Mouse (Mus musculus) bone marrow macrophage, adult 2 months (primary cell): ENCODE results near the gene Etl4.

ENCODE experiments used
- CTCF ChIP-seq: IDR thresholded peaks from 2 replicates; pipeline ENCODE4 v1.5.1; 2012; ENCODE audit warnings: low read depth, mild to moderate bottlenecking, low read length, moderate library complexity
- POLR2A ChIP-seq: IDR thresholded peaks from 2 replicates; pipeline ENCODE4 v1.6.1; 2012; ENCODE audit warnings: mild to moderate bottlenecking, low read depth, low read length, borderline replicate concordance

DNA sequence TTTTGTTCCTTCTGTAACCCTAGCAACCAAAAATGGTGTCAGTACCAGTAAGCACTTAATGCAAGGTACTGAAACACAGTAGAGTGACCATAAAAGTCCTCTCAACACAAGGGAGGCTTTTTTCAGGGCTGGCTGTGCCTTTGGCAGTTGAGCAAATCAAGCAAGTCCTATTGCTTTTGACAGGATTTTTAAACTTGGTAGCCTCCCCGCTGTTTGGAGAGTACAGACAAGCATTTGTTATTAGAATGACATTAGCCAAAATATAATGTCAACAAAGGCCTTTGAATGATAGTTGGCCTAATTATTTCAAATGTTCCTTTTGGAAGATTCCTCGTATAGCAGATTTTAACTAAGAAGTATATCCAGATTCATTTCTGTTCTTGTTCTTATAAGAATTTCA is 467.4 kb downstream of the Etl4 start:
- TF ChIP-seq CTCF (no peak), POLR2A (no peak)
